Mouse (Mus musculus): ENCODE measurements around the gene Mmp21. TPM values are rescaled to one million over a fixed set of nuclear protein-coding genes. Genes with fewer than 3 reads are reported as not detected.

Gene Mmp21
- total RNA-seq, 2 experiments from 2014 or later = 0.16 TPM; not detected in 1

- H3K4me3 ChIP-seq = peak overlapping the region; percentile 85
- DNase-seq (ENCODE audit: extremely low spot score in 1 of 2, low spot score in 2 of 2) = peak; percentile 30 to 54
- intact Hi-C loops (cut with DNase I) = loop anchor here (5.0 to 10.0 kb wide), 2 partner anchors 627 to 784 kb away; partner anchors contain the start of genes Abraxas2 and Eef1akmt2
- TF ChIP-seq CTCF (IDR thresholded peaks at IDR 0.05) = no peak
- no peak overlapping the region for H3K27ac ChIP-seq
Measured at GRCm38 (mm10) chr7:133638821-133639220, 41.0 kb downstream of the Mmp21 start.

- H3K27ac ChIP-seq = peak overlapping the region; percentile 88
- peak overlapping the region; percentile 85 for H3K4me3 ChIP-seq
- TF ChIP-seq CTCF (IDR thresholded peaks at IDR 0.05) = no peak
- DNase-seq (ENCODE audit: extremely low spot score in 1 of 2, low spot score in 2 of 2) = no peak
- intact Hi-C loops (cut with DNase I) = loop anchor here (5.0 to 10.0 kb wide), 2 partner anchors 626 to 784 kb away; partner anchors contain the start of genes Abraxas2 and Eef1akmt2
Measured at GRCm38 (mm10) chr7:133638306-133638705, 41.6 kb downstream of the Mmp21 start.

GRCm38 (mm10) chr7:133637361-133638305 is 42.2 kb downstream of the Mmp21 start, which contains the start of gene Edrf1:
TSS of gene Edrf1 (plus strand) at chr7:133637543.
- TF ChIP-seq CTCF (IDR thresholded peaks at IDR 0.05) = no peak; the same call in 1 of the 2 replicates

GRCm38 (mm10) chr7:133636738-133637352 is 43.0 kb downstream of the Mmp21 start:
- peak; percentile 84 to 94 for DNase-seq (ENCODE audit: extremely low spot score in 1 of 2, low spot score in 2 of 2)
- H3K27ac ChIP-seq = peak overlapping the region; percentile 88
- TF ChIP-seq CTCF (IDR thresholded peaks at IDR 0.05) = peak; percentile 83
- intact Hi-C loops (cut with DNase I) = loop anchor here (2.0 to 10.0 kb wide), 4 partner anchors 514 to 782 kb away; partner anchors contain the start of genes Abraxas2, Eef1akmt2 and Fgfr2
- H3K4me3 ChIP-seq = peak overlapping the region; percentile 85

More at GRCm38 (mm10) chr7:133637361-133638305, 42.2 kb downstream of the Mmp21 start, which contains the start of gene Edrf1:
- intact Hi-C loops (cut with DNase I) = loop anchor here (2.0 to 10.0 kb wide), 4 partner anchors 515 to 783 kb away; partner anchors contain the start of genes Abraxas2, Eef1akmt2 and Fgfr2
- Histone ChIP-seq H3K27ac (peak within 1 kb of the TSS; percentile 88), H3K4me3 (peak within 1 kb of the TSS; percentile 85)
- peak; percentile 92 to 97 for DNase-seq (ENCODE audit: extremely low spot score in 1 of 2, low spot score in 2 of 2)

- no peak overlapping the region for H3K4me3 ChIP-seq
- intact Hi-C loops (cut with DNase I) = loop anchor here (5.0 to 10.0 kb wide), 2 partner anchors 623 to 780 kb away; partner anchors contain the start of genes Abraxas2 and Eef1akmt2
- no peak for TF ChIP-seq CTCF (IDR thresholded peaks at IDR 0.05)
- DNase-seq (ENCODE audit: extremely low spot score in 1 of 2, low spot score in 2 of 2) = no peak
- H3K27ac ChIP-seq = no peak overlapping the region
Measured at GRCm38 (mm10) chr7:133634932-133635650, 44.8 kb downstream of the Mmp21 start.

DNA sequence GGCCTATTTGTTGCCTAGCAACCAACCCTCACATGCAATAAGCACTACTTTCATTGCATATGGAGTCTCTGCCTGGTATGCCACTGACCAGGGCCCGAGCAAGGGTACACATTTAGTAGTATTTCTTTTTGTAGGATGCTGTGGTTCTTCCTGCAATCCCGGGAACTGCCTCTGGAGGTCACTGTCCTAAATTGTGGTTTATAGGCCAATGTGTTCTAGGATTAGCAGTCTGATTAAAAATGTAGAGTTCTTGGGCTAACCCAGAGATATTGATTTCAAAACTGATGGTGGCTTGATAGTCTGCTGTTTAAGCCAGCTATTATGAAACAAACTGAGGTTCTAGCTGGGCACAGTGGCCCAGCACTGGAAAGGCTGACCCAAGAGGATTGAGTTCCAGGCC is 47.4 kb downstream of the Mmp21 start:
- DNase-seq (ENCODE audit: extremely low spot score in 1 of 2, low spot score in 2 of 2) = peak; percentile 37 to 64
- H3K4me3 ChIP-seq = no peak overlapping the region
- peak; percentile 74 for TF ChIP-seq CTCF (IDR thresholded peaks at IDR 0.05)
- intact Hi-C loops (cut with DNase I) = loop anchor here (10.0 kb wide), 1 partner anchor 778 kb away; the partner anchor contains the start of genes Abraxas2 and Eef1akmt2
- no peak overlapping the region for H3K27ac ChIP-seq

GRCm38 (mm10) chr7:133630821-133631220 is 49.0 kb downstream of the Mmp21 start:
- TF ChIP-seq CTCF (IDR thresholded peaks at IDR 0.05) = no peak
- no peak overlapping the region for H3K4me3 ChIP-seq
- intact Hi-C loops (cut with DNase I) = loop anchor here (10.0 kb wide), 1 partner anchor 776 kb away; the partner anchor contains the start of genes Abraxas2 and Eef1akmt2
- no peak overlapping the region for H3K27ac ChIP-seq
- DNase-seq (ENCODE audit: extremely low spot score in 1 of 2, low spot score in 2 of 2) = no peak

GRCm38 (mm10) chr7:133627184-133627936 is 52.5 kb downstream of the Mmp21 start:
- H3K4me3 ChIP-seq = no peak overlapping the region
- no peak overlapping the region for H3K27ac ChIP-seq
- intact Hi-C loops (cut with DNase I) = no loop called here
- TF ChIP-seq CTCF (IDR thresholded peaks at IDR 0.05) = no peak
- no peak for DNase-seq (ENCODE audit: extremely low spot score in 1 of 2, low spot score in 2 of 2)

Other genes starting within 250 kb of the Mmp21 start
- gene Tex36, start 77.9 kb downstream of the Mmp21 start, total RNA-seq (2021) = not detected
- 10 to 100 TPM; 22.7 to 26.6 TPM for gene Edrf1, start 42.5 kb downstream of the Mmp21 start, total RNA-seq (2021)
- gene Bccip, start 29.3 kb upstream of the Mmp21 start, total RNA-seq (2021) = 10 to 100 TPM; 66.7 to 73.4 TPM
- gene Uros, start 30.0 kb upstream of the Mmp21 start, total RNA-seq (2021) = 10 to 100 TPM; 19.1 to 21.3 TPM
- 1 to 10 TPM; 3.6 to 4.1 TPM for gene Fank1, start 96.8 kb upstream of the Mmp21 start, total RNA-seq (2021)
- 10 to 100 TPM; 36.8 to 40.8 TPM for gene Dhx32, start 102.7 kb upstream of the Mmp21 start, total RNA-seq (2021)